Mouse (Mus musculus) liver, embryonic 14.5 days (tissue): ENCODE results near the gene 6030458C11Rik.

Source experiments
- CTCF ChIP-seq: IDR thresholded peaks from 2 replicates; pipeline ENCODE4 v1.5.1; 2016; ENCODE audit warnings: antibody characterized with exemption, low read depth, control low read depth
- EP300 ChIP-seq: IDR thresholded peaks from 2 replicates; pipeline ENCODE4 v1.6.1; 2016; ENCODE audit warnings: antibody characterized with exemption, low read depth

GRCm38 (mm10) chr15:12865595-12866314 is 41.3 kb upstream of the 6030458C11Rik start:
- TF ChIP-seq EP300 (no peak), CTCF (no peak)
